In genomic region chr13:54303071-54303924, GRCm38 (mm10) we compare ENCODE assay signal across 8 mouse cellular contexts.
DNase-seq lines count a peak whose midpoint lies in the region; ATAC-seq and TF ChIP-seq lines count a peak whose summit lies in the region.

No protein-coding gene starts in this region.

- H3K4me3 ChIP-seq in MEL (ENCODE audit: control insufficient read depth in 1 of 2, insufficient read depth in 1 of 2, low read depth in 2 of 2, low read length in 2 of 2): peak overlapping the region; percentile 73 to 77
- H3K4me3 ChIP-seq in lung, embryonic 14.5 days (ENCODE audit: low read depth, low read length): peak overlapping the region; percentile 77

- TF ChIP-seq CTCF in MEL (IDR thresholded peaks at IDR 0.05 in 2 of 3, conservative IDR thresholded peaks at IDR 0.05 in 1 of 3; ENCODE audit: control insufficient read depth in 1 of 3, insufficient read depth in 1 of 3, low read depth in 2 of 3, low read length in 3 of 3, poor library complexity in 1 of 3, severe bottlenecking in 1 of 3): no peak
- peak; percentile 42 for TF ChIP-seq CTCF in lung, embryonic 14.5 days (IDR thresholded peaks at IDR 0.05; ENCODE audit: low read depth)

- no peak for TF ChIP-seq RAD21 in MEL (IDR thresholded peaks at IDR 0.05; ENCODE audit: low read depth, low read length)

- H3K9ac ChIP-seq in MEL (ENCODE audit: control insufficient read depth, low read depth, low read length, poor library complexity, severe bottlenecking): peak overlapping the region; percentile 89
- peak overlapping the region; percentile 93 for H3K9ac ChIP-seq in lung, embryonic 14.5 days

- ATAC-seq in lung, embryonic 14.5 days (ENCODE audit: insufficient read depth): peak; percentile 86

- no peak for TF ChIP-seq EP300 in MEL (IDR thresholded peaks at IDR 0.05; ENCODE audit: low read depth in 1 of 2, low read length in 2 of 2)

- peak; percentile 79 for DNase-seq in MEL (ENCODE audit: low read depth, low spot score)
- peak; percentile 86 to 93 for DNase-seq in cerebellum, adult 18-20 months
- peak; percentile 79 for DNase-seq in forelimb bud, embryonic 11.5 days (ENCODE audit: low read depth, low spot score)
- DNase-seq in heart, postnatal 4 days: peak; percentile 84
- peak; percentile 85 to 86 for DNase-seq in layer of hippocampus, adult 8-10 months (ENCODE audit: low spot score in 2 of 2)
- DNase-seq in lung, embryonic 14.5 days: peak; percentile 92
- peak; percentile 75 for DNase-seq in ovary, postnatal 36 days (ENCODE audit: low spot score)
- DNase-seq in urinary bladder, postnatal 10 days (ENCODE audit: low spot score): peak; percentile 14

- H3K36me3 ChIP-seq in MEL (ENCODE audit: control insufficient read depth in 1 of 2, insufficient read depth in 2 of 2, low read length in 2 of 2): peaks cover 0 to 6% of the 10 kb centered on the region in 2 experiments; a peak in 2 of 4 replicates
- no peaks in the 10 kb centered on the region for H3K36me3 ChIP-seq in lung, embryonic 14.5 days (ENCODE audit: insufficient read depth)

- H3K4me2 ChIP-seq in lung, embryonic 14.5 days: peak overlapping the region; percentile 75

- peaks cover 0 to 7% of the 10 kb centered on the region in 2 experiments; a peak in 2 of 4 replicates for H3K4me1 ChIP-seq in MEL (ENCODE audit: control insufficient read depth in 1 of 2, insufficient read depth in 2 of 2, low read length in 2 of 2)
- peaks cover 25% of the 10 kb centered on the region for H3K4me1 ChIP-seq in lung, embryonic 14.5 days (ENCODE audit: insufficient read depth)

- no peaks in the 10 kb centered on the region for H3K27me3 ChIP-seq in MEL (ENCODE audit: control insufficient read depth in 1 of 2, insufficient read depth in 2 of 2, low read length in 2 of 2)
- no peaks in the 10 kb centered on the region for H3K27me3 ChIP-seq in lung, embryonic 14.5 days (ENCODE audit: insufficient read depth, low read length)

- H3K27ac ChIP-seq in MEL (ENCODE audit: control insufficient read depth, low read depth, low read length): peak overlapping the region; percentile 81
- peak overlapping the region; percentile 100 for H3K27ac ChIP-seq in lung, embryonic 14.5 days (ENCODE audit: low read depth)

- under 1% methylated on average over 49 of the region's 54 CpGs for WGBS in lung, embryonic 14.5 days

- no peaks in the 10 kb centered on the region for H3K9me3 ChIP-seq in MEL (replicated peaks; ENCODE audit: insufficient read depth, low read length)
- no peaks in the 10 kb centered on the region for H3K9me3 ChIP-seq in lung, embryonic 14.5 days (ENCODE audit: low read depth, low read length)

- TF ChIP-seq POLR2A in MEL (IDR thresholded peaks at IDR 0.05; ENCODE audit: control insufficient read depth in 1 of 2, insufficient read depth in 1 of 2, low read depth in 1 of 2, low read length in 2 of 2, poor library complexity in 1 of 2): peak in 1 of 2 experiments; percentile 69; a peak in 2 of 4 replicates

- H3K79me2 ChIP-seq in MEL (ENCODE audit: control insufficient read depth, insufficient read depth, low read length, poor library complexity): no peaks in the 10 kb centered on the region; the same call in 1 of the 2 replicates

TF ChIP-seq in MEL, 35 proteins besides CTCF, POLR2A, EP300 and RAD21:
- no peak for TF ChIP-seq POLR2AphosphoS5 (IDR thresholded peaks at IDR 0.05; ENCODE audit: borderline replicate concordance, low read depth, low read length)
- no peak for TF ChIP-seq CHD2 (IDR thresholded peaks at IDR 0.05; ENCODE audit: low read length)
- TF ChIP-seq USF1 (IDR thresholded peaks at IDR 0.05; ENCODE audit: low read depth, low read length): peak; percentile 95
- TF ChIP-seq USF2 (IDR thresholded peaks at IDR 0.05; ENCODE audit: borderline replicate concordance in 1 of 2, insufficient read depth in 1 of 2, low read depth in 1 of 2, low read length in 2 of 2): peak; percentile 63 to 80
- peak; percentile 68 for TF ChIP-seq ZNF384 (IDR thresholded peaks at IDR 0.05; ENCODE audit: low read depth, low read length)
- TF ChIP-seq NELFE (IDR thresholded peaks at IDR 0.05; ENCODE audit: low read depth, low read length): peak; percentile 41
- no peak for TF ChIP-seq MYB (IDR thresholded peaks at IDR 0.05; ENCODE audit: low read depth, low read length)
- TF ChIP-seq MAX (IDR thresholded peaks at IDR 0.05; ENCODE audit: low read length): peak; percentile 78
- TF ChIP-seq SIN3A (IDR thresholded peaks at IDR 0.05; ENCODE audit: low read length): peak; percentile 29; the same call in 1 of the 2 replicates
- TF ChIP-seq TCF12 (IDR thresholded peaks at IDR 0.05; ENCODE audit: low read depth, low read length): peak; percentile 34
- no peak for TF ChIP-seq ZMIZ1 (IDR thresholded peaks at IDR 0.05; ENCODE audit: low read depth, low read length)
- peak; percentile 60; the same call in 1 of the 2 replicates for TF ChIP-seq BHLHE40 (IDR thresholded peaks at IDR 0.05; ENCODE audit: borderline replicate concordance, low read depth, low read length)
- TF ChIP-seq UBTF (IDR thresholded peaks at IDR 0.05; ENCODE audit: borderline replicate concordance, insufficient read depth, low read depth, low read length): 0 out of 2 replicates have a peak, but pooled peaks have one; percentile 13
- TF ChIP-seq TBP (IDR thresholded peaks at IDR 0.05; ENCODE audit: low read depth, low read length): 0 out of 2 replicates have a peak, but pooled peaks have one; percentile 38
- no peak for TF ChIP-seq MAFK (IDR thresholded peaks at IDR 0.05; ENCODE audit: borderline replicate concordance, low read depth, low read length)
- TF ChIP-seq GATA1 (IDR thresholded peaks at IDR 0.05; ENCODE audit: low read depth, low read length): no peak

Comparison
In these comparisons a context has a peak if more than half of its experiments do, and no peak if none do; other contexts are left out.
1. Peak in every context shown above with its lines: DNase-seq, ATAC-seq, H3K4me3 ChIP-seq and H3K27ac ChIP-seq.
2. DNase-seq: peak in every context shown above with its lines; median percentile 92 in lung, embryonic 14.5 days; 90 in cerebellum, adult 18-20 months; 86 in layer of hippocampus, adult 8-10 months; 84 in heart, postnatal 4 days; 79 in MEL; 79 in forelimb bud, embryonic 11.5 days; 75 in ovary, postnatal 36 days; 14 in urinary bladder, postnatal 10 days.